Mouse (Mus musculus) liver, embryonic 16.5 days (tissue): ENCODE measurements around the gene Hist1h2ae. TPM values are rescaled to one million over a fixed set of nuclear protein-coding genes. Genes with fewer than 3 reads are reported as not detected.

Experiments used
- ATAC-seq: fragments of 200-750 bp; cut with Nextera tagmentation; 2 replicates; pipeline ENCODE4 v1.8.0; 2017; ENCODE audit warnings: low read depth, mild to moderate bottlenecking, moderate number of reproducible peaks, moderate library complexity
- H3K27ac ChIP-seq: fragments of 300-500 bp; sonication (generic); 2 replicates; pipeline ENCODE4 v1.5.1; 2014; ENCODE audit warnings: mild to moderate bottlenecking, low read length
- H3K27me3 ChIP-seq: fragments of 300-500 bp; sonication (generic); 2 replicates; pipeline ENCODE4 v1.6.1; 2014; ENCODE audit warnings: low read depth, low read length, mixed read lengths; ENCODE audit not compliant: control insufficient read depth, insufficient read depth
- H3K36me3 ChIP-seq: fragments of 300-500 bp; sonication (generic); 2 replicates; pipeline ENCODE4 v1.6.1; 2014; ENCODE audit warnings: mild to moderate bottlenecking; ENCODE audit not compliant: control insufficient read depth, insufficient read depth
- H3K4me1 ChIP-seq: fragments of 300-500 bp; sonication (generic); 2 replicates; pipeline ENCODE4 v1.6.1; 2014; ENCODE audit warnings: low read depth, low read length, mixed read lengths; ENCODE audit not compliant: control insufficient read depth
- H3K4me2 ChIP-seq: fragments of 300-500 bp; sonication (generic); 2 replicates; pipeline ENCODE4 v1.6.1; 2014; ENCODE audit warnings: low read depth, low read length, mixed read lengths
- H3K4me3 ChIP-seq: fragments of 300-500 bp; sonication (generic); 2 replicates; pipeline ENCODE4 v1.5.1; 2014; ENCODE audit warnings: low read depth, mild to moderate bottlenecking, low read length
- H3K9ac ChIP-seq: fragments of 300-500 bp; sonication (generic); 2 replicates; pipeline ENCODE4 v1.6.1; 2014; ENCODE audit warnings: low read depth, low read length
- H3K9me3 ChIP-seq: fragments of 300-500 bp; sonication (generic); replicated peaks from 2 replicates; pipeline ENCODE4 v1.6.1; 2016; ENCODE audit warnings: low read length; ENCODE audit not compliant: control insufficient read depth
- WGBS: fragments of 180-500 bp; shearing (Covaris S2); extraction: QIAGEN DNeasy Blood & Tissue Kit; methylation state at CpG from one replicate; pipeline ENCODE4 v1.1.7; 2014; ENCODE audit not compliant: insufficient replicate concordance; 5-methylcytosine and 5-hydroxymethylcytosine counted together
- polyA plus RNA-seq: library from polyadenylated mRNA; unstranded; fragments of >200 nt; fragmentation: Nextera tagmentation; extraction: Ambion mirVana; gene quantifications from 2 replicates; pipeline ENCODE4 v1.2.1, GENCODE M21; 2015

The Hist1h2ae gene
- polyA plus RNA-seq, 1 experiment from 2014 or later, result 63.6 TPM

- Histone ChIP-seq H3K4me1 (peaks cover 15% of the 10 kb centered on the region), H3K9me3 (no peaks in the 10 kb centered on the region), H3K36me3 (no peaks in the 10 kb centered on the region), H3K9ac (peak within 1 kb of the TSS; percentile 78), H3K4me3 (peak within 1 kb of the TSS; percentile 65), H3K4me2 (peak within 1 kb of the TSS; percentile 64), H3K27ac (peak within 1 kb of the TSS; percentile 96), H3K27me3 (no peaks in the 10 kb centered on the region)
- WGBS, result under 1% methylated on average over 55 of the region's 70 CpGs
- peak; percentile 62 for ATAC-seq
Observed at GRCm38 (mm10) chr13:23530901-23531875, 39.8 kb downstream of the Hist1h2ae start, which contains the start of gene Hist1h4h. TSS of gene Hist1h4h (plus strand) at chr13:23531050.

GRCm38 (mm10) chr13:23530181-23530900 lies 40.7 kb downstream of the Hist1h2ae start:
- peak overlapping the region; percentile 65 for H3K4me3 ChIP-seq
- peak overlapping the region; percentile 78 for H3K9ac ChIP-seq
- peak overlapping the region; percentile 64 for H3K4me2 ChIP-seq
- no peak for ATAC-seq
- H3K4me1 ChIP-seq, result peaks cover 20% of the 10 kb centered on the region
- peak overlapping the region; percentile 96 for H3K27ac ChIP-seq
- H3K9me3 ChIP-seq, result no peaks in the 10 kb centered on the region
- no peaks in the 10 kb centered on the region for H3K36me3 ChIP-seq
- H3K27me3 ChIP-seq, result no peaks in the 10 kb centered on the region
- WGBS, result 0% methylated on average over 20 of the region's 20 CpGs

GRCm38 (mm10) chr13:23529480-23530165 lies 41.4 kb downstream of the Hist1h2ae start:
- no peaks in the 10 kb centered on the region for H3K36me3 ChIP-seq
- peak overlapping the region; percentile 78 for H3K9ac ChIP-seq
- no peaks in the 10 kb centered on the region for H3K27me3 ChIP-seq
- H3K27ac ChIP-seq, result peak overlapping the region; percentile 96
- H3K4me2 ChIP-seq, result peak overlapping the region; percentile 64
- no peak for ATAC-seq
- H3K4me3 ChIP-seq, result peak overlapping the region; percentile 65
- peaks cover 23% of the 10 kb centered on the region for H3K4me1 ChIP-seq
- H3K9me3 ChIP-seq, result no peaks in the 10 kb centered on the region
- 18% methylated on average over 2 of the region's 2 CpGs for WGBS

- Histone ChIP-seq H3K4me3 (no peak overlapping the region), H3K27me3 (no peaks in the 10 kb centered on the region), H3K36me3 (no peaks in the 10 kb centered on the region), H3K4me1 (peaks cover 25% of the 10 kb centered on the region), H3K27ac (no peak overlapping the region), H3K4me2 (no peak overlapping the region), H3K9ac (no peak overlapping the region), H3K9me3 (no peaks in the 10 kb centered on the region)
- ATAC-seq, result no peak
- WGBS, result 79% methylated on average over 5 of the region's 5 CpGs
Observed at GRCm38 (mm10) chr13:23529005-23529404, 42.0 kb downstream of the Hist1h2ae start.

GRCm38 (mm10) chr13:23526312-23526711 lies 44.7 kb downstream of the Hist1h2ae start:
- no peak overlapping the region for H3K27ac ChIP-seq
- under 1% methylated on average over 17 of the region's 17 CpGs for WGBS

GRCm38 (mm10) chr13:23525901-23526300 lies 45.1 kb downstream of the Hist1h2ae start:
- Histone ChIP-seq H3K27me3 (no peaks in the 10 kb centered on the region), H3K9me3 (no peaks in the 10 kb centered on the region), H3K4me3 (peak overlapping the region; percentile 40), H3K9ac (0 out of 2 replicates have a peak overlapping the region, but pooled peaks have one; percentile 9), H3K4me2 (peak overlapping the region; percentile 56), H3K4me1 (peaks cover 16% of the 10 kb centered on the region), H3K27ac (no peak overlapping the region; the same call in 1 of the 2 replicates), H3K36me3 (no peaks in the 10 kb centered on the region)
- WGBS, result 1% methylated on average over 10 of the region's 10 CpGs
- no peak for ATAC-seq

More at GRCm38 (mm10) chr13:23526312-23526711, 44.7 kb downstream of the Hist1h2ae start:
- Histone ChIP-seq H3K9me3 (no peaks in the 10 kb centered on the region), H3K9ac (peak overlapping the region; percentile 47; the same call in 1 of the 2 replicates), H3K36me3 (no peaks in the 10 kb centered on the region), H3K4me2 (peak overlapping the region; percentile 68), H3K4me3 (peak overlapping the region; percentile 55), H3K27me3 (no peaks in the 10 kb centered on the region), H3K4me1 (peaks cover 16% of the 10 kb centered on the region)
- no peak for ATAC-seq

- Histone ChIP-seq H3K9ac (no peak overlapping the region; the same call in 1 of the 2 replicates), H3K4me2 (no peak overlapping the region), H3K27ac (no peak overlapping the region), H3K4me3 (no peak overlapping the region), H3K9me3 (no peaks in the 10 kb centered on the region), H3K36me3 (no peaks in the 10 kb centered on the region), H3K4me1 (peaks cover 23% of the 10 kb centered on the region), H3K27me3 (no peaks in the 10 kb centered on the region)
- 10% methylated on average over 5 of the region's 5 CpGs for WGBS
- 0 out of 2 replicates have a peak, but pooled peaks have one; percentile 15 for ATAC-seq
Observed at GRCm38 (mm10) chr13:23524654-23525053, 46.4 kb downstream of the Hist1h2ae start.

- no peaks in the 10 kb centered on the region for H3K36me3 ChIP-seq
- ATAC-seq, result no peak
- WGBS, result 37% methylated on average over 5 of the region's 5 CpGs
- no peak overlapping the region for H3K27ac ChIP-seq
- H3K4me3 ChIP-seq, result no peak overlapping the region
- no peaks in the 10 kb centered on the region for H3K27me3 ChIP-seq
- H3K4me2 ChIP-seq, result no peak overlapping the region
- H3K4me1 ChIP-seq, result peaks cover 23% of the 10 kb centered on the region
- no peak overlapping the region for H3K9ac ChIP-seq
- no peaks in the 10 kb centered on the region for H3K9me3 ChIP-seq
Observed at GRCm38 (mm10) chr13:23523976-23524375, 47.0 kb downstream of the Hist1h2ae start.
